Mouse (Mus musculus): ENCODE results near the gene Slc13a5. TPM values are rescaled to one million over a fixed set of nuclear protein-coding genes. Genes with fewer than 3 reads are reported as not detected.

The Slc13a5 gene
- total and polyA plus RNA-seq, 3 experiments: not detected

- TF ChIP-seq MXI1 (IDR thresholded peaks at IDR 0.05; ENCODE audit: low read depth, low read length): no peak
- TF ChIP-seq POLR2AphosphoS2 (IDR thresholded peaks at IDR 0.05; ENCODE audit: low read length): no peak
- no peak for TF ChIP-seq JUND (IDR thresholded peaks at IDR 0.05; ENCODE audit: low read depth, low read length)
- no peak for TF ChIP-seq GABPA (IDR thresholded peaks at IDR 0.05; ENCODE audit: low read depth, low read length)
- H3K79me2 ChIP-seq (ENCODE audit: control insufficient read depth, insufficient read depth, low read length, poor library complexity): no peaks in the 10 kb centered on the region
- peaks cover 25 to 27% of the 10 kb centered on the region in 2 experiments for H3K27me3 ChIP-seq (ENCODE audit: control insufficient read depth in 1 of 2, insufficient read depth in 2 of 2, low read length in 2 of 2)
- H3K4me1 ChIP-seq (ENCODE audit: control insufficient read depth in 1 of 2, insufficient read depth in 2 of 2, low read length in 2 of 2): peaks cover 0 to 5% of the 10 kb centered on the region in 2 experiments; a peak in 2 of 4 replicates
- no peak overlapping the region for H3K27ac ChIP-seq (ENCODE audit: control insufficient read depth, low read depth, low read length)
- H3K9ac ChIP-seq (ENCODE audit: control insufficient read depth, low read depth, low read length, poor library complexity, severe bottlenecking): no peak overlapping the region
- no peaks in the 10 kb centered on the region for H3K9me3 ChIP-seq (replicated peaks; ENCODE audit: insufficient read depth, low read length)
- no peak for DNase-seq (ENCODE audit: low read depth, low spot score)
- no peaks in the 10 kb centered on the region for H3K36me3 ChIP-seq (ENCODE audit: control insufficient read depth in 1 of 2, insufficient read depth in 2 of 2, low read length in 2 of 2)
- H3K4me3 ChIP-seq (ENCODE audit: control insufficient read depth in 1 of 2, insufficient read depth in 1 of 2, low read depth in 2 of 2, low read length in 2 of 2): no peak overlapping the region
These were observed 38.5 kb downstream of the Slc13a5 start for GRCm38 (mm10) chr11:72228513-72228912.

GRCm38 (mm10) chr11:72226901-72227300, 40.1 kb downstream of the Slc13a5 start:
- H3K9me3 ChIP-seq (replicated peaks; ENCODE audit: insufficient read depth, low read length): no peaks in the 10 kb centered on the region
- no peak for DNase-seq (ENCODE audit: low read depth, low spot score)

GRCm38 (mm10) chr11:72226020-72226791, 40.8 kb downstream of the Slc13a5 start:
- H3K27me3 ChIP-seq (ENCODE audit: control insufficient read depth in 1 of 2, insufficient read depth in 2 of 2, low read length in 2 of 2): peaks cover 15 to 16% of the 10 kb centered on the region in 2 experiments
- H3K4me1 ChIP-seq (ENCODE audit: control insufficient read depth in 1 of 2, insufficient read depth in 2 of 2, low read length in 2 of 2): peaks cover 0 to 5% of the 10 kb centered on the region in 2 experiments; a peak in 2 of 4 replicates
- H3K4me3 ChIP-seq (ENCODE audit: control insufficient read depth in 1 of 2, insufficient read depth in 1 of 2, low read depth in 2 of 2, low read length in 2 of 2): no peak overlapping the region
- no peaks in the 10 kb centered on the region for H3K9me3 ChIP-seq (replicated peaks; ENCODE audit: insufficient read depth, low read length)
- H3K36me3 ChIP-seq (ENCODE audit: control insufficient read depth in 1 of 2, insufficient read depth in 2 of 2, low read length in 2 of 2): no peaks in the 10 kb centered on the region
- TF ChIP-seq SMC3 (IDR thresholded peaks at IDR 0.05; ENCODE audit: low read depth, low read length): no peak
- no peak for TF ChIP-seq MYB (IDR thresholded peaks at IDR 0.05; ENCODE audit: low read depth, low read length)
- no peak for TF ChIP-seq POLR2A (IDR thresholded peaks at IDR 0.05; ENCODE audit: control insufficient read depth in 1 of 2, insufficient read depth in 1 of 2, low read depth in 1 of 2, low read length in 2 of 2, poor library complexity in 1 of 2)
- no peak for TF ChIP-seq MXI1 (IDR thresholded peaks at IDR 0.05; ENCODE audit: low read depth, low read length)
- no peak for TF ChIP-seq RAD21 (IDR thresholded peaks at IDR 0.05; ENCODE audit: low read depth, low read length)
- no peak for TF ChIP-seq ETS1 (IDR thresholded peaks at IDR 0.05; ENCODE audit: low read depth, low read length)
- no peak for TF ChIP-seq TAL1 (IDR thresholded peaks at IDR 0.05; ENCODE audit: low read length)
- TF ChIP-seq SIN3A (IDR thresholded peaks at IDR 0.05; ENCODE audit: low read length): no peak
- TF ChIP-seq MAFK (IDR thresholded peaks at IDR 0.05; ENCODE audit: borderline replicate concordance, low read depth, low read length): no peak
- no peak for TF ChIP-seq NRF1 (IDR thresholded peaks at IDR 0.05; ENCODE audit: insufficient read depth, low read depth, low read length, poor library complexity, severe bottlenecking)
- TF ChIP-seq ZMIZ1 (IDR thresholded peaks at IDR 0.05; ENCODE audit: low read depth, low read length): no peak
- no peak for TF ChIP-seq ZC3H11A (IDR thresholded peaks at IDR 0.05; ENCODE audit: low read depth, low read length)
- TF ChIP-seq RCOR1 (IDR thresholded peaks at IDR 0.05; ENCODE audit: low read depth, low read length): no peak
- H3K27ac ChIP-seq (ENCODE audit: control insufficient read depth, low read depth, low read length): no peak overlapping the region
- no peaks in the 10 kb centered on the region for H3K79me2 ChIP-seq (ENCODE audit: control insufficient read depth, insufficient read depth, low read length, poor library complexity)
- DNase-seq (ENCODE audit: low read depth, low spot score): no peak
- no peak overlapping the region for H3K9ac ChIP-seq (ENCODE audit: control insufficient read depth, low read depth, low read length, poor library complexity, severe bottlenecking)

More at GRCm38 (mm10) chr11:72226901-72227300, 40.1 kb downstream of the Slc13a5 start:
- TF ChIP-seq E2F4 (IDR thresholded peaks at IDR 0.05; ENCODE audit: borderline replicate concordance, low read depth, low read length) (no peak), CHD2 (IDR thresholded peaks at IDR 0.05; ENCODE audit: low read length) (no peak), USF1 (IDR thresholded peaks at IDR 0.05; ENCODE audit: low read depth, low read length) (no peak), MAX (IDR thresholded peaks at IDR 0.05; ENCODE audit: low read length) (no peak), ZKSCAN1 (IDR thresholded peaks at IDR 0.05; ENCODE audit: low read depth, low read length) (no peak), TAL1 (IDR thresholded peaks at IDR 0.05; ENCODE audit: low read length) (no peak), POLR2AphosphoS5 (IDR thresholded peaks at IDR 0.05; ENCODE audit: borderline replicate concordance, low read depth, low read length) (no peak)
- Histone ChIP-seq H3K36me3 (ENCODE audit: control insufficient read depth in 1 of 2, insufficient read depth in 2 of 2, low read length in 2 of 2) (no peaks in the 10 kb centered on the region), H3K4me3 (ENCODE audit: control insufficient read depth in 1 of 2, insufficient read depth in 1 of 2, low read depth in 2 of 2, low read length in 2 of 2) (no peak overlapping the region), H3K27me3 (ENCODE audit: control insufficient read depth in 1 of 2, insufficient read depth in 2 of 2, low read length in 2 of 2) (peaks cover 16 to 18% of the 10 kb centered on the region in 2 experiments), H3K79me2 (ENCODE audit: control insufficient read depth, insufficient read depth, low read length, poor library complexity) (no peaks in the 10 kb centered on the region), H3K4me1 (ENCODE audit: control insufficient read depth in 1 of 2, insufficient read depth in 2 of 2, low read length in 2 of 2) (peaks cover 0 to 5% of the 10 kb centered on the region in 2 experiments; a peak in 2 of 4 replicates), H3K9ac (ENCODE audit: control insufficient read depth, low read depth, low read length, poor library complexity, severe bottlenecking) (no peak overlapping the region), H3K27ac (ENCODE audit: control insufficient read depth, low read depth, low read length) (no peak overlapping the region)

Data from MEL (cell line).